Mouse (Mus musculus) kidney, adult 18-20 months (tissue): ENCODE measurements around the gene Actr10.

Experiments used
- DNase-seq: peaks from one replicate; pipeline ENCODE4 v3.0.0; 2021

Actr10 gene

DNA sequence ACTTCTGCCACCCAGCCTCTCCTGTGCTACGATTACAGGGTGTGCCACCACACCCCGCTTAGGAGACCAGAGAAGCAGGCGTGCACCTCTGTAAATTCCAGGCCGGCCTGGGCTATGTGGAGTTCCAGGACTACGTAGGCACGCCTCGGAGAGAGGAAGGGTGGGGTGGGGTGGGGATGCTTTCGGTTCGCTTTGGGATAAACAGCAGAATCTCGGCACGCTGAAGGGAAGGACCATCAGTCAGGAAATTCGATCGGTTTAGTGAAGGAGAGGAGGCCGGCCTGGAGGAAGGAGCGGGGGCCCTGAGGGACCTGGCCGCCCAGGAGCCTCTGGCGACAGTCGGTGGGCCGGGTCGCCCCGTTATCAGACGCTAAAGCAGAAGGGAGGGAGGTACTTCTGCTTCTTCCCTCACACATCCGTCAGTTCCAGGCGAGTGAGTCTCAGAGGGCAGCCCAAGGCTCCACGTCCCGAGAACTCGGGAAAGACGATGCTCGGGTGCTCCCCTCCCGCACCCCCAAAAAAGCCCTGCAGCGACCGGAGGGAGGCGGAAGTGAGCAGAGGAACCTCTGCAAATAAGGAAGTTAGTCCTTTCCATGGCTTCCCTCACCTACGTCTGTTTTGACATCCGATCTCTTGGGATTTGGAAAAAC lies 30.6 kb downstream of the Actr10 start:
- DNase-seq, result peak; percentile 82

- DNase-seq, result peak; percentile 93
Measured at GRCm38 (mm10) chr12:70968791-70969307, 31.2 kb downstream of the Actr10 start.

- DNase-seq, result peak; percentile 64
Measured at GRCm38 (mm10) chr12:70969485-70970184, 32.0 kb downstream of the Actr10 start.

DNA sequence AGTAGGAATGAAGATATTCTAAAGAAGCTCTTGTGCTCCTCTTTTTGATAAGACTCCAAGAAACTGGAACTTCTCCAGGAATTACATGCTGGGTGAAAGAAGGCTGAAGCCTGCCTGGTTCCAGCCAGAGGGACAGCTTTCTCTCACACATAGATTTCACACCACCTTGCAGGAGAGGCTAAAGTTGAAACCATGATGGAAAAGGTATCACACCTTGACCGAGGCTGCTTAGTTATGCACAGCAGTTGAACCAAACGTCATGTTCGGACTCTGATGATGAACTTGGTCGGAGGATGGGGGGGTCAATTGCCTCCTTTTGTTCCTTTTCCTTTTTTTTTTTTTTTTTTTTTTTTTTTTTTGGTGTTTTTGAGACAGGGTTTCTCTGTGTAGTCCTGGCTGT lies 36.2 kb downstream of the Actr10 start:
- DNase-seq, result no peak

DNA sequence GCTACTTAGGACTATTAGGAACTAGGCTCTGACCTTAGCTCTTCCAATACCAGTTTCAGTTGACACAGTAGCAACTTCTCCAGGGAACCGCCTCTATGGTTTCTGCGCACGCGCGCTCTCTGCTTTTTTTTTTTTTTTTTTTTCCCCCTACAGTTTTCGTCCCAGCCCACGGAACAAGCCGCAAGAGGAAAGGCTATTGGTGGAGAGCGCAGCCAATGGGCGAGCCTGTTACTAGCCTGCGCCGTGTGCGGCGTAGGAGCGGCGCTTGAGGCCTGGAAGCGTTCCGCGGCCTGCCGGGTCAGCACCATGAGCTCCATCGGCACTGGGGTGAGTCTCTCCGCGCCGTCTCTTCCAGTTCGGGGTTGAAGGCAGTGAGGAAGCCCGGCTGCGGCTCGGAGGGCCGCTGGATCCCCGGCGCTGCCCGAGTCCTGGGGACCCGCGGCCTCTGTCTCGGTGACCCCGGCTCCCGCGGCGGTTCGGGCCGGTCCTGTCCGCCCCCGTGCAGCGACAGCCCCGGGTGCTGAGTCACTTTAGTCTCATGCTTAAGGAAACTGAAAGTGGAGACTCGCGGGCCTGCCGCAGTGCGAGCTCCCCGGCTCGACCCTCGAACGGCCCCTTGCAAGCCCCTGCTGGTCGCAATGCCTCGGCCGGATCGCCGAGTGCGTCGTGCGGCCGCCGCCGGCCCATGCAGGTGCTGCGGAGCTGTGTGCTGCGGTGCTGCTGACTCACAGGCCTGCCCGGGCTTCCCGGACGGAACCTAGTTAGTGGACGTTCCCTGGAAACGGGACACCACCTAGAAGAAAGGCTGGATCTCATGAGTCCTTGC lies 37.0 kb downstream of the Actr10 start, which contains the start of gene Psma3:
TSS of gene Psma3 (plus strand) at position 181 of the 826 bp plus-strand sequence.
- peak; percentile 91 for DNase-seq

- no peak for DNase-seq
Measured at GRCm38 (mm10) chr12:70975406-70975805, 37.7 kb downstream of the Actr10 start.

DNA sequence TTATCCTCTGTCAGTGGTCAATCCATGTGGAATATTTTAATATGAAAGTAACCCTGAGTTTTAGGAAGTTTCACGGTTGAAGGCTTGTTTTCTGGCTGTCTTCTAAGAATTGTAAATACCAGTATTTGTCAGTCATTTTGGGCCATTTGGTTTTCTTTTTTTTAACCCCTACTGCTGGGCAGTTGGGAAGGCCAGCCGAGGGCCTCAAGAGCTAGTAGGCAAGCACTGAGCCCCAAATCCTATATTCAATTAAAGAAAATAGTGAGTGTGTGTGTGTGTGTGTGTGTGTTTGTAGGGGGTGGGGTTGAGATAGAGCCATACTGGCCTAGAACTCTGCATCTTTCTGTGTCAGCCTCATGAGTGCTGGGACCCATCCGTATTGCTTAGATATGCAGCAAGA lies 38.2 kb downstream of the Actr10 start:
- no peak for DNase-seq

DNA sequence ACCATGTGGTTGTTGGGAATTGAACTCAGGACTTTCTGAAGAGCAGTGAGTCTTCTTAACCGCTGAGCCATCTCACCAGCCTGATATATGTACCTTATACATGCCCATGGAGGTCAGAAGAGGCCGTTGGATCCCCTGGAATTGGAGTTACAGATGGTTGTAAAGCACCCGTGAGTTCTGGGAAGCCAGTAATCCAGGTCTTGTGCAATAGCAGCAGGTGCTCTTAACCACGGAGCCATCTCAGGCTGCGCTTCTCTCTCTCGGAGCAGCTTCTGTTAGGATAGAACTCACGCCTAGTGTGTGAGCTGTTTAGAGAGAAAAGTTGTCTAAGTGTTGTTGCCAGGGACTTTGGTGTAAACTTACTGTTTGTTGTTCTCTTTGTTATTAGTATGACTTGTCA lies 40.7 kb downstream of the Actr10 start:
- DNase-seq, result no peak

DNA sequence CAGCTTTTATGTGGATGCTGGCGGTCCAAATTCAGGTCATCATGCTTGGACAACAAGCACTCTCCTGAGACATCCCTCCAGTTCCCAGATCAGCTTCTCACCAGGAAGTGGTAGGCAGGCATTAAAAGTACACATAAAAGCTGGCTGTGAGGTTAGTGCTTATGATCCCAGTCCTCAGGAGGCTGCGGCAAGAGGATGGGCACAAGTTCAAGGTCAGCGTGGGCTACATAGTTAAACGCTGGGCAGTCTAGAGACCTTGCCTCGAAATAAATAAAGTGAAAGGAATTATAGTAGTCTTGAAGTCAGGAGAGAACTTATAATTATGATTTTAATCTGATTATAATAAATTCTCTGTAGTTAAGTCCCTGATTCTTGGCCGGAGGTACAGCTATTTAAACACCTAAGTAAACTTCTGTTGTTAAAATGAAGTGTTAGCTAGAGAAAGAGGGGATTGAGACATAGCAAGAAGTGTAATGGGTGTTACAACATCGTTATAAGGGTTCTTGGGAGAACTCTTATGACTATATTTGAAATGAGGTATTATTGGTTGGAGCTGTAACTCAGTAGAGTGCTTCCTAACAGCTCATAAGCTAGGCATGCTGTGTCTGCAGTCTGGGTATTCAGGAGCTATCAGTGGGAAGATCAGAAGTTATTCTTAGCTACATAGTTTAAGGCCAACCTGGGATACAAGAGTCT lies 47.3 kb downstream of the Actr10 start:
- no peak for DNase-seq

GRCm38 (mm10) chr12:70997225-70997624 lies 59.6 kb downstream of the Actr10 start:
- DNase-seq, result no peak

GRCm38 (mm10) chr12:70999423-70999903 lies 61.8 kb downstream of the Actr10 start:
- peak; percentile 65 for DNase-seq

DNA sequence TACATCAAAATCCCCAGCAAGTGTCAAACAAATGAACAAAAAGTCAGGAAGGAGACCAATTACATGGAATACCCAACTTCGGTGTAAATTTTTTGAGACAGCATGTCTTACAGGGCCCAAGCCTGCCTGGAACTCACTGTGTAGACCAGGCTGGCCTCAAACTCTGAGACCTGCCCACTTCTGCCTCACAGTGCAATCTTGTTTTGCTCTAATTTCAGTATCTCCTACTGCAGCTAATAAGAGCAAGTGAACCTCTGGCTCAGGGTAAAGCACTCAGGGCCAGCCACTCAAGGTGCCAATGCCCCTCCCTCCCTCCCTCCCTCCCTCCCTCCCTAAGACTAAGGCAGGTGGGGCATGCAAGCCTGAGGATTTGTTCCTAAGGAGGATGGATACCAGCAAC lies 62.7 kb downstream of the Actr10 start:
- no peak for DNase-seq

- DNase-seq, result peak; percentile 25
Measured at GRCm38 (mm10) chr12:71001456-71001855, 63.8 kb downstream of the Actr10 start.

GRCm38 (mm10) chr12:71003760-71004426 lies 66.2 kb downstream of the Actr10 start:
- DNase-seq, result no peak

DNA sequence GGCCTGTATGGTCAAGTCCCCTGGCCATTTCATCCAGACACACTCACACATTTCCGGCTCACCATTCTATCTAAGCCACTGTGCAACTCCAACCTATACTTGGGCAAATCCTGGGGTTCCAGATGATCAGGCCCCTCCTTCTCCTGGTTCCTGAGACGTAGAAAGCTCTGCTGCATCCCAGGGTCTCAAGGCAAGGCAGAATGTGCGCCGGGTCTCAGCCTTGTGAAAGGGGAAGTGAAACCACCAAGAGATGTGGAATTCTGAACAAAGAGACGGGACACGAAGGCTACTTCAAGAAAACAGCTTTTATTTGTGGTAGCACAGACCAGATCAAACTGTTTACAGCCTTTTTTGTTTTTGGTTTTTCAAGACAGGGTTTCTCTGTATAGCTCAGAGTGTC lies 68.5 kb downstream of the Actr10 start:
- DNase-seq, result no peak

- DNase-seq, result no peak
Measured at GRCm38 (mm10) chr12:71006901-71007300, 69.2 kb downstream of the Actr10 start.

- peak; percentile 51 for DNase-seq
Measured at GRCm38 (mm10) chr12:71009769-71010168, 72.1 kb downstream of the Actr10 start.
